Mouse (Mus musculus) kidney, postnatal 4 days (tissue): ENCODE measurements at regions not wholly inside any gene's neighbourhood (a gene's known extent, or its start where the extent isn't known, plus 50 kb on each side); places are given as distances from the start of the nearest gene placed in this dataset.

Source experiments
- DNase-seq, 2 experiments: peaks; one replicate each; pipeline ENCODE4 v3.0.0; 2021; ENCODE audit warnings: mixed read lengths in 2 of 2

GRCm38 (mm10) chr6:54754810-54755209 is 61.9 kb upstream of the Znrf2 start:
- DNase-seq, result no peak

- DNase-seq, result no peak
Measured at GRCm38 (mm10) chr6:54757511-54757911, 59.2 kb upstream of the Znrf2 start.

- no peak for DNase-seq
Measured at GRCm38 (mm10) chr6:54758112-54758511, 58.6 kb upstream of the Znrf2 start.

GRCm38 (mm10) chr6:54759263-54759662 is 57.5 kb upstream of the Znrf2 start:
- no peak for DNase-seq

GRCm38 (mm10) chr6:54759942-54760498 is 56.7 kb upstream of the Znrf2 start:
- DNase-seq, result peak in 1 of 2 experiments; percentile 34

GRCm38 (mm10) chr6:54760541-54760940 is 56.2 kb upstream of the Znrf2 start:
- no peak for DNase-seq

- no peak for DNase-seq
Measured at GRCm38 (mm10) chr6:54762021-54762420, 54.7 kb upstream of the Znrf2 start.

GRCm38 (mm10) chr6:54762499-54762898 is 54.2 kb upstream of the Znrf2 start:
- DNase-seq, result no peak

- DNase-seq, result no peak
Measured at GRCm38 (mm10) chr6:54763669-54764068, 53.0 kb upstream of the Znrf2 start.

GRCm38 (mm10) chr6:54765715-54766114 is 51.0 kb upstream of the Znrf2 start:
- no peak for DNase-seq

- no peak for DNase-seq
Measured at GRCm38 (mm10) chr6:54766485-54767112, 50.1 kb upstream of the Znrf2 start.
